Mouse (Mus musculus) embryonic facial prominence, embryonic 13.5 days (tissue): ENCODE data around the gene Cbfa2t3. TPM values are rescaled to one million over a fixed set of nuclear protein-coding genes. Genes with fewer than 3 reads are reported as not detected.

Experiments used
- ATAC-seq: fragments of 200-750 bp; cut with Nextera tagmentation; 2 replicates; pipeline ENCODE4 v1.8.0; 2017; ENCODE audit warnings: low read depth; ENCODE audit not compliant: insufficient number of reproducible peaks, insufficient read depth, low FRiP score, low TSS enrichment
- H3K27ac ChIP-seq: fragments of 300-500 bp; sonication (generic); 2 replicates; pipeline ENCODE4 v1.5.1; 2015; ENCODE audit warnings: moderate library complexity, mild to moderate bottlenecking, inconsistent platforms
- H3K27me3 ChIP-seq: fragments of 300-500 bp; sonication (generic); 2 replicates; pipeline ENCODE4 v1.6.1; 2015; ENCODE audit warnings: mild to moderate bottlenecking, inconsistent platforms
- H3K36me3 ChIP-seq: fragments of 300-500 bp; sonication (generic); 2 replicates; pipeline ENCODE4 v1.6.1; 2015; ENCODE audit warnings: mild to moderate bottlenecking, inconsistent platforms
- H3K4me1 ChIP-seq: fragments of 300-500 bp; sonication (generic); 2 replicates; pipeline ENCODE4 v1.6.1; 2015; ENCODE audit warnings: inconsistent platforms
- H3K4me2 ChIP-seq: fragments of 300-500 bp; sonication (generic); 2 replicates; pipeline ENCODE4 v1.6.1; 2015; ENCODE audit warnings: moderate library complexity, mild to moderate bottlenecking, inconsistent platforms
- H3K4me3 ChIP-seq: fragments of 300-500 bp; sonication (generic); 2 replicates; pipeline ENCODE4 v1.5.1; 2015; ENCODE audit warnings: mild to moderate bottlenecking, inconsistent platforms
- H3K9ac ChIP-seq: fragments of 300-500 bp; sonication (generic); 2 replicates; pipeline ENCODE4 v1.6.1; 2015; ENCODE audit warnings: mild to moderate bottlenecking, inconsistent platforms
- H3K9me3 ChIP-seq: fragments of 300-500 bp; sonication (generic); 2 replicates; pipeline ENCODE4 v1.6.1; 2016; ENCODE audit warnings: inconsistent platforms
- WGBS: fragments of 180-500 bp; shearing (Covaris S2); methylation state at CpG from one replicate; pipeline ENCODE4 v1.1.7; 2015; ENCODE audit warnings: mixed read lengths; 5-methylcytosine and 5-hydroxymethylcytosine counted together
- polyA plus RNA-seq: library from polyadenylated mRNA; unstranded; fragments of >200 nt; fragmentation: Nextera tagmentation; extraction: Ambion mirVana; gene quantifications from 2 replicates; pipeline ENCODE4 v1.2.1, GENCODE M21; 2015

Gene Cbfa2t3
- polyA plus RNA-seq, 1 experiment from 2014 or later: 4.6 TPM

- Histone ChIP-seq H3K9ac (no peak overlapping the region), H3K4me3 (no peak overlapping the region), H3K27me3 (peaks cover 9% of the 10 kb centered on the region; the same call in 1 of the 2 replicates), H3K4me2 (no peak overlapping the region), H3K4me1 (peaks cover 15% of the 10 kb centered on the region), H3K36me3 (no peaks in the 10 kb centered on the region), H3K27ac (no peak overlapping the region), H3K9me3 (no peaks in the 10 kb centered on the region)
- ATAC-seq: no peak
- 92% methylated on average over 5 of the region's 5 CpGs for WGBS
Measured at GRCm38 (mm10) chr8:122713157-122713518, 14.2 kb upstream of the Cbfa2t3 start.

- Histone ChIP-seq H3K27ac (no peak overlapping the region), H3K4me3 (no peak overlapping the region), H3K9ac (no peak overlapping the region), H3K4me1 (peaks cover 12% of the 10 kb centered on the region), H3K9me3 (no peaks in the 10 kb centered on the region), H3K4me2 (no peak overlapping the region), H3K27me3 (peaks cover 5% of the 10 kb centered on the region; the same call in 1 of the 2 replicates), H3K36me3 (no peaks in the 10 kb centered on the region)
- ATAC-seq: no peak
- WGBS: 66% methylated on average over 12 of the region's 12 CpGs
Measured at GRCm38 (mm10) chr8:122712411-122713156, 13.7 kb upstream of the Cbfa2t3 start.

GRCm38 (mm10) chr8:122711891-122712365, 13.0 kb upstream of the Cbfa2t3 start:
- ATAC-seq: no peak
- Histone ChIP-seq H3K4me3 (no peak overlapping the region), H3K9me3 (no peaks in the 10 kb centered on the region), H3K4me1 (peaks cover 10% of the 10 kb centered on the region), H3K27me3 (peaks cover 5% of the 10 kb centered on the region), H3K4me2 (no peak overlapping the region), H3K36me3 (no peaks in the 10 kb centered on the region), H3K27ac (no peak overlapping the region), H3K9ac (no peak overlapping the region)
- WGBS: 78% methylated on average over 11 of the region's 11 CpGs

- H3K4me3 ChIP-seq: no peak overlapping the region
- 81% methylated on average over 3 of the region's 3 CpGs for WGBS
Measured at GRCm38 (mm10) chr8:122711480-122711879, 12.6 kb upstream of the Cbfa2t3 start.

GRCm38 (mm10) chr8:122709340-122710111, 10.6 kb upstream of the Cbfa2t3 start:
- no peak overlapping the region for H3K4me3 ChIP-seq
- no peak overlapping the region for H3K4me2 ChIP-seq
- WGBS: 40% methylated on average over 26 of the region's 26 CpGs
- H3K9me3 ChIP-seq: no peaks in the 10 kb centered on the region
- ATAC-seq: no peak
- H3K9ac ChIP-seq: no peak overlapping the region
- peaks cover 4% of the 10 kb centered on the region for H3K27me3 ChIP-seq
- peaks cover 7% of the 10 kb centered on the region; the same call in 1 of the 2 replicates for H3K4me1 ChIP-seq
- no peaks in the 10 kb centered on the region for H3K36me3 ChIP-seq
- H3K27ac ChIP-seq: no peak overlapping the region

More at GRCm38 (mm10) chr8:122711480-122711879, 12.6 kb upstream of the Cbfa2t3 start:
- H3K27me3 ChIP-seq: peaks cover 2% of the 10 kb centered on the region
- H3K9ac ChIP-seq: no peak overlapping the region
- no peak for ATAC-seq
- no peaks in the 10 kb centered on the region for H3K36me3 ChIP-seq
- H3K4me1 ChIP-seq: peaks cover 8% of the 10 kb centered on the region
- H3K4me2 ChIP-seq: no peak overlapping the region
- H3K27ac ChIP-seq: no peak overlapping the region
- H3K9me3 ChIP-seq: no peaks in the 10 kb centered on the region

GRCm38 (mm10) chr8:122707184-122707583, 8.3 kb upstream of the Cbfa2t3 start:
- Histone ChIP-seq H3K4me2 (no peak overlapping the region), H3K27ac (no peak overlapping the region), H3K36me3 (no peaks in the 10 kb centered on the region), H3K9me3 (no peaks in the 10 kb centered on the region), H3K9ac (no peak overlapping the region), H3K4me3 (no peak overlapping the region), H3K27me3 (peaks cover 8% of the 10 kb centered on the region), H3K4me1 (peaks cover 7% of the 10 kb centered on the region; the same call in 1 of the 2 replicates)
- no peak for ATAC-seq
- 59% methylated on average over 4 of the region's 4 CpGs for WGBS

GRCm38 (mm10) chr8:122705901-122706561, 7.1 kb upstream of the Cbfa2t3 start:
- H3K36me3 ChIP-seq: no peaks in the 10 kb centered on the region
- ATAC-seq: no peak

GRCm38 (mm10) chr8:122704612-122705011, 5.7 kb upstream of the Cbfa2t3 start:
- no peak overlapping the region for H3K4me2 ChIP-seq
- no peak for ATAC-seq
- H3K4me3 ChIP-seq: no peak overlapping the region
- no peaks in the 10 kb centered on the region for H3K36me3 ChIP-seq
- H3K27me3 ChIP-seq: peaks cover 8% of the 10 kb centered on the region
- H3K27ac ChIP-seq: no peak overlapping the region
- H3K4me1 ChIP-seq: peaks cover 4% of the 10 kb centered on the region; the same call in 1 of the 2 replicates
- H3K9me3 ChIP-seq: no peaks in the 10 kb centered on the region
- 54% methylated on average over 3 of the region's 3 CpGs for WGBS
- no peak overlapping the region for H3K9ac ChIP-seq

More at GRCm38 (mm10) chr8:122705901-122706561, 7.1 kb upstream of the Cbfa2t3 start:
- Histone ChIP-seq H3K9me3 (no peaks in the 10 kb centered on the region), H3K27ac (no peak overlapping the region), H3K27me3 (peaks cover 8% of the 10 kb centered on the region), H3K9ac (no peak overlapping the region), H3K4me1 (peaks cover 7% of the 10 kb centered on the region; the same call in 1 of the 2 replicates), H3K4me3 (no peak overlapping the region), H3K4me2 (no peak overlapping the region)
- WGBS: 61% methylated on average over 12 of the region's 12 CpGs

- ATAC-seq: no peak
- H3K27ac ChIP-seq: no peak overlapping the region
- H3K27me3 ChIP-seq: peaks cover 8% of the 10 kb centered on the region
- H3K9ac ChIP-seq: no peak overlapping the region
- WGBS: 83% methylated on average over 6 of the region's 6 CpGs
- no peaks in the 10 kb centered on the region for H3K9me3 ChIP-seq
- no peak overlapping the region for H3K4me3 ChIP-seq
- no peaks in the 10 kb centered on the region for H3K36me3 ChIP-seq
- H3K4me1 ChIP-seq: 0 out of 2 replicates have a peak, but pooled peaks cover 3% of the 10 kb centered on the region
- no peak overlapping the region for H3K4me2 ChIP-seq
Measured at GRCm38 (mm10) chr8:122702957-122703356, 4.0 kb upstream of the Cbfa2t3 start.

- peaks cover 8% of the 10 kb centered on the region for H3K27me3 ChIP-seq
- H3K9ac ChIP-seq: no peak overlapping the region
- no peaks in the 10 kb centered on the region for H3K9me3 ChIP-seq
- ATAC-seq: no peak
- no peak overlapping the region for H3K4me3 ChIP-seq
- no peaks in the 10 kb centered on the region for H3K36me3 ChIP-seq
- no peak overlapping the region for H3K4me2 ChIP-seq
- H3K4me1 ChIP-seq: 0 out of 2 replicates have a peak, but pooled peaks cover 3% of the 10 kb centered on the region
- H3K27ac ChIP-seq: no peak overlapping the region
- 53% methylated on average over 10 of the region's 10 CpGs for WGBS
Measured at GRCm38 (mm10) chr8:122702301-122702941, 3.5 kb upstream of the Cbfa2t3 start.
